Mouse (Mus musculus): ENCODE measurements around the gene Ovol1.

DNA sequence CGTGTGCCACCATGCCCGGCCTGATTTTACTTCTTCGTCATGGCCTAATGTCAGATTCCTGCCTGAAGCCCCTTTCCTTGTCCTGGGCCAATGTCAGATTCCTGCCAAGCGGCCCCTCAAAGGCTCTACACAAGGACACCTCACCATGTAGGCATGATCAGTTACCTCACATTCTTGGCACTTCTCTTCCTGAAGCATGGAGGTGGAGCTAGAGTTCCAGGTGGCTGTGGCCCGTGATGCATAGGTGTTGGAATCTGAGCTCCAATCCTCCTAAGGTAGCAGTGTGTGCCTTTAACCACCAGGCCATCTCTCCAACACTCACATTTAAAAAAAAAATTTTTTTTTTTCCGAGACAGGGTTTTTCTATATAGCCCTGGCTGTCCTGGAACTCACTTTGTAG, 20.3 kb upstream of the Ovol1 start:
- TF ChIP-seq CTCF (IDR thresholded peaks at IDR 0.05; ENCODE audit: extremely low read depth, insufficient read length, insufficient replicate concordance, low read depth, low read length) (no peak), POLR2A (IDR thresholded peaks at IDR 0.05; ENCODE audit: low read depth, low read length) (no peak)

All from small intestine, adult 2 months (tissue).